Mouse (Mus musculus) fat pad, adult 2 months (tissue): ENCODE measurements around the gene Lcp1.

Experiments
- DNase-seq: peaks from one replicate; pipeline ENCODE4 v3.0.0-alpha.2; 2011; ENCODE audit warnings: low read depth, low spot score; ENCODE audit errors: extremely low read depth

Lcp1 gene

DNA sequence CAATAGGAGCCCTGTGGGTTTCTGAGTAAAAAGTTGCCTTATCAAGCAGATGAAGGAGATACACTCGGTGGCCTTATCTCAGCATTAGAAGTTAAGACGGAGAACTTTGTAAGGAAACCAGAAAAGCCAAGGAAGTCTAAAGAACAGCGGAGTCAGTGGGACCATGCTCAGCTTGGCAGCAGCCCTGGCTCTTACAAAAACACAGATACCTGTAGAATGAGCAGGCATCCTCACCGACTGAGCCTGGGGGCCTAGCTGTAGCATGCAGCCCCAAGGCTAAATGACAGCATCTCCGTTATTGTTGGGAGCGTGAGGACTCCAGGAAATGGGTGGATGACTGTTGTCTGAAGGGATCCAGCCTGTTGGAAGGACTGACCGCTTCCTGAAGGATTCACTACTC, 44.9 kb downstream of the Lcp1 start:
- DNase-seq, result no peak

DNA sequence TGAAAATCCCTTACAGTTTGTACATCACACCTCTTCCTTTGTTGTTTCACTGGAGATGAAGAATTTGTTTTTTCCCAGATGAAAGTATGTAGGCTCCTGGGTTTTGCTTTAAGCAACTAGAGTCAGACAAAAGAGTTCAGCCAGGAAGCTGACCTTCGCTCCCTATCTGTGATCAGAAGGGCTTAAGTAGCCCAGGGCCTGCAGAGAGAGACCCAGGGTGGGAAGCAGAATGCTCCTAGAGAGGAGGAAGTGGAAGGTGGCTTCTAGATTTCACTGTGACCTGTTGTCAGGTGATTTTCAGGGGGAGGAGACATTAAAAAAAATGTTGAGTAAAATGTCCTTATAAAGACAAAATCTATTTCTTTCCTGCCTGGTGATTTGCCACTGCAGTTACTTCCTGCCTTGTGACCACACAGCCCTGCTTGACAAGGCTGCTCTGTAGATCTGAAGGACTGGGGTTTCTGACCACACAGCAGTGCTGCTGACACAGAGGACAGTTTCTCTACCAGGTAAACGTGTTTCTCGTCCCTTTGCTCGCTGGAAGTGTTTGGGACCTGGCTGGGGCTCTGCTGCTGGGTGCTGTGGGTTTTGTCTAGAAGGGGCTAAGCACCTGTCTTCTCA, 45.6 kb downstream of the Lcp1 start:
- no peak for DNase-seq

DNA sequence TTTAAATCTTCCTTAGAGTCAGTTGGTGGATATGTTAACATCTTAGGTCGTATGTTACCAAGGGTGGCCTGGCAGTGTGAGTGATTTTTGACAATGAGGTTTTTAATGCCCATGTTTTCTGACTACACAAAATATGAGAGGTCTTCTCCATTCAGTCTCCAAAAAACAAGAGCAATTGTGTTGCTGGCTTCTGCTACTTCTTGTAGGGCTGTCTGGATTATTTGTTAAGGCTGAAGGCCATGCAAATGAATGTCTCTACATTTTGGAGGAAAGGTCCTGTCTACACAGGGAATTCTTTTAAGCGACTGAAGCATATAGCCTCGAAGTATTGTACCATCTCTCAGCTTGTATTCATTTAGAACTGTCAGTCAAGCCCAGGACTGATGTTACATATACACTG, 46.5 kb downstream of the Lcp1 start:
- DNase-seq, result no peak

DNA sequence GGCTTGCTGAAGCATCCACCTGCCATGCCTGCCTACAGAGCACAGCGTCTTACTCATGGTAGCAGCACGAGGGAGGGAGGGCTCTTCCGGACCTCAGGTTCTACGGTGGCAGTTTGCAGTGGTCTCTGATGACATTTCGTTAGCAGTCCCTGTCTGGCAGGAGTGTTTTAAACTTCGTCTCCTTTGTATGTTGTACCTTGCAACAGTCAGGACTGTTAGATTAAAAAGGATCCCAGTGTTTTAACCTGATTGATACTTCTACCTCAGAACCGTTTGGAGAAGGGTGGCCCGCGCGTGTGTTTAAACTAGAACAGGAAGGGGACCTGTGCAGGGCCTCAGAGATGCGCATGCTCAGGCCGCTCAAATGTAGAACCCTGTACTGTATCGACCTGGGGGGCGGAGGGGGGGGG, 47.5 kb downstream of the Lcp1 start:
- no peak for DNase-seq

DNA sequence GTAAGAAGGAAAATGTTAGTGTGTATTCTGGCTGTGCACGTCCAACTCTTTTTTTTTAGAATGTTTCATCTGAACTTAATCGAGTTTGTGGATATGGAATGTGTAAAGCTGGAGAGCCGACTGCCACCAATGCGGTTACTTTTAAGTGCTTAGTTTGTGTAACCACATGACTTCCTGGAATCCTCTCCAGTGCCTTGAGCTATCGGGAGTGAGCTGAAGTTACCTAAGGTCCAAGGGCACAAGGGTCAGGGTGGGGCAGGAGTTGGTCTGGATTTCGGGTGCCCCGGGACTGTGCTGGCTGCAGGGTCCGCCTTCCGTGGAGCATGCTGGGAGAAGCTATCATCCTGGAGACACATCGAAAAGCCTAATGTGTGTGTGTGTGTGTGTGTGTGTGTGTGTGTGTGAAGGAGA, 47.9 kb downstream of the Lcp1 start:
- DNase-seq, result no peak

DNA sequence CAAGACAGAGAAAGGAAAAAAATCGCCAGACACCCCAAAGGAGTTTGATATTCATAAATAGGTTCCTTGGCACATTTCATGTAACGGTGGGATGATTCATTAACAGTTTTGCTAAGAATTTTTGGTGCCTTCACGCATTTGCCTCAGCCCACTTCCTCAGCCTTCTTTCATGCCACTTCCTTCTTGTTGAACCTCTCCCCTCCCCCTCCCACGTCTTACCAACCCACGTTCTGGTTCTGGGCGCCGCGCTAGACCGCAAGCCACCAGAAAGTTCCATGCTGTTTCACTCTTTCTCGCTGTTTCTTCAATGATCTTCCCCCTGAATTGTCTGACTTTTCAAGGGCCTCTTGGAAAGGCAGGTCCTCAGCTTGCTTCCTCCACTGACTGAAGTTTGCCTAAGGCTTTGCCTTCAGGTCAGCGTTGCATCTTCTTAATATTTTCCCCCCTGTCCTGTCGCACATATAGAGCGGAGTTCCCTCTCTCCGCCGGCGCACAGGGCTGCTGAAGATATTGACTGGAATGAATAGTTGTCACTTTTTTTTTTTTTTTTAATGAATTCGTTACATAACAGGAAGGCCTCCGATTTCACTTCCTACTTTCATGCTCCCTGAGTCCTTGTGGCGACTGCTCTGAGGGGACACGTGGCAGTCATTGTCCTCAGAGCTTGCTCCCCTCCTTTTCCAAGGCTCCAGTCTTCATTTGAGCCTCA, 48.5 kb downstream of the Lcp1 start:
- no peak for DNase-seq

DNA sequence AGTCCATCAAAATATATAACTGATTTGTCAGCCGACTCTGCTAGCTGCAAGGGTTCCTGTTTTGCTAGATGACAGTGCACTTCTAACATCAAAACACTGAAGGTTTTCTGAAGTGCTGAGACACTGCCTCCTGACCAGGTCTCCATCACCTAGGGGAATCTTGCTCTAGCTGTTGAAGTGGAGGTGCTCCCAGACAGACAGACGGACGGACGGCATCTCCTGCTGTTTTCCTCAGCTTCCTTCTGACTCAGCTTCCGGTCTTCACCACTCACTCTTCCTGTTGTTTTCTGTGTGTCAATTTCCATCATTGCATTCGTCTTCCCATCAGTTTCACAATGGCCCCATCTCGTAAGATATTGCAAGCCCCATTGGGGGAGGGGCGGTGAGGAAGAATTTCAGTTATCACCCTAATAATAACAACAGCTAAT, 49.7 kb downstream of the Lcp1 start:
- no peak for DNase-seq

DNA sequence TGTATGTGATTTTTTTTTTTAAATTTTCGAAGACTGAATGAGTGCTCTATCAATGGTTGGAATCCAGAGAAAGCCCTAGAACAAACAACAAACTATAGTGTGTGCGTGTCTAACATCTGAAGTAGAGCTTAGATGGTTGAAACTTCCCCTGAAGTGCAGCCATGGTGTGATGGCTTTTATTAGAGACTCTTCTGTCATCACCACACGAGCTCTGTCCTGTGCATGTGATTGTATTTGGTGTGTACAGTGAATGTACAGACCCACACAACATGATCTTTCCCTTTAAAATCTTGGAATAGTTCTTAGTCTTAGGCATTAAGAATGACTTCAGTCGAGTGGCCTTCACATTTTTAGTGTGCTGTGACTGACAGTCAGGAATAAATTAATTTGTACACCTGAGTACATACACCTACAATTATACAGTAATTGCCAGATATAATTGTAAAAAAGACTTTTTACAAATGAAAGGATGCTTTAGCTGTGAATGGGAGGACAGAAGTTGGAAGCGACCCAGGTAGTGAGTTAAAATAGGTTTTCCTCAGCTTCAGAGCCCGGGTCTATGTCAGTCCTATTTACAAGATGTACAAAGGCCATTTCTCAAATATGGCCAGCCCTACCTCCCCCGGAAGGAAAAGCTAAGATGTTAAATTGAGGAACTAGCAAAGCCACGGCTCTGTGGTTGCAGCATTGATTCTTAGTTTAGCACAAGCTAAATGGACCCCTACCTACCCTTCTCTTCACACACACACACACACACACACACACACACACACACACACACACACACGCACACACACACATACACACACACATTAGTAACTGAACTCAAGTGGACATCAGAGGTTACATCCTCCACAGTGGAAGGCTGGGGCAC, 50.4 kb downstream of the Lcp1 start:
- DNase-seq, result no peak

DNA sequence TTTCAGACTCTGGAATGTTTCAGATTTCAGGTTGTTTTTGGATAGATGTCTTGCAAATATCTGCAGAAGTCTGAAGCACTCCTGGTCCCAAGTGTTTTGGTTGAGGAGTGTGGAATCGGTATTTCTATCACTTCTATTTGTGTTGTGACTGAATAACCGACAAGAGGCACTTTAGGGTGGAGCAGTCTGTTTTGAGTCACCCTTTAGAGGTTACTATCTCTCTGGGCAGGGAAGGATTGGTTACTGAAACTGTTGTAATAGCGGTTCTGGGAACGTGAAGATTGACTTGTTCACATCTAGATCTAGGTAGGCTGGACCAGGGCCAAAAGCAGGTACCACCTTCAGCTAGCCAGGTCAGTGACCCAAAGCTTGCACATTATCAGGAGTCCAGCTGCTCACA, 51.5 kb downstream of the Lcp1 start:
- DNase-seq, result no peak

DNA sequence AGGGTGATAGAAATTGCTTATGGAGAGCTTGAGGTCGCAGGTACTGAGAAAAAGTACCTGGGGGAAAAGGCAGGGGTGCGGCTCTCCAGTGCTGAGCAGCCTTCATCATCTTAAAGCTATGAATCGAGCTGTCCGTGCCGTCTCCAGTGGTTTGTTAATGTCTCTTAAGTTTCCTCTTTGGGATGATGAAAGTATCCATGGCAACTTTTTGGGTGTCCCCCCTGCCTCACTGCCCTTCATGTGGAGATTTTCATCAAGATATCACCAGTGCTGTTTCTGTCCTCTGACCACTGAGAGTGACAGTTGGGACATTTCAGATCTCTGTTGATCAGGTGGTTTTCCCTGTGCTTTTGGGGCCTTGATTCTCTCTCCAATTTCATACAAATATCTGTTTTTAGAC, 51.9 kb downstream of the Lcp1 start:
- no peak for DNase-seq

DNA sequence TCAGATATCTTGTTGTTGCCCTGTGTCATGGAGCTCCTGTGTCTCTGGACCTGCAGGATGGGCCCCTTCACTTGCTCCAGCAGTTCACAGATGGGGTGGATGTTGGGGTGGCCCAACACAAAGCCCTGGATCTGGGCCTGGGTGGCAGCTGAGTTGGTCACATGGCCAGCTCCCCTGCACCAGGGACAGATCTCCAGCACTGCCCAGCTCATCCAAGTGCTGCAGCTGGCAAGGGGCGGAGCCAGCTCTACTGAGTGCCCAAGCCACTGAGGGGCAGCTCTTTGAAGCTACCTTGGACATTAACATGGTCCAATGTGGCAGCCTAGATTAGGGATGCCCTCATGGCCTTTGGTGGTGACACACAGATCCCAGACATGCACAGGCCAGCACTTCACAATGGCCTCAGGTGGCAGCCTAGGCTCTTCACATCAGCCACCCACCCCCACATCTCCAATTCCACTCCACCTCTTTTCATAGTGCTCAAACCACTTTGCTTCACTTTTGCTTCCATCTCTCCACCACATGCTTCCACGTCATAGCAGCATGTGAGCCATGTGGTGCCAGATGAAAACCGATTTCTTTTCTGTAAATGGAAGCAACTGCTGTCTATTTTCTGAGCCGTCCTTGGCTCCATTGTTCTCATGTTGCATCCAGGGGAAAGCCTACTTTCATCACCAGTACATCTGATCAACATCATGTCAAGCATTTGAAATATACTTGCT, 53.3 kb downstream of the Lcp1 start:
- no peak for DNase-seq

DNA sequence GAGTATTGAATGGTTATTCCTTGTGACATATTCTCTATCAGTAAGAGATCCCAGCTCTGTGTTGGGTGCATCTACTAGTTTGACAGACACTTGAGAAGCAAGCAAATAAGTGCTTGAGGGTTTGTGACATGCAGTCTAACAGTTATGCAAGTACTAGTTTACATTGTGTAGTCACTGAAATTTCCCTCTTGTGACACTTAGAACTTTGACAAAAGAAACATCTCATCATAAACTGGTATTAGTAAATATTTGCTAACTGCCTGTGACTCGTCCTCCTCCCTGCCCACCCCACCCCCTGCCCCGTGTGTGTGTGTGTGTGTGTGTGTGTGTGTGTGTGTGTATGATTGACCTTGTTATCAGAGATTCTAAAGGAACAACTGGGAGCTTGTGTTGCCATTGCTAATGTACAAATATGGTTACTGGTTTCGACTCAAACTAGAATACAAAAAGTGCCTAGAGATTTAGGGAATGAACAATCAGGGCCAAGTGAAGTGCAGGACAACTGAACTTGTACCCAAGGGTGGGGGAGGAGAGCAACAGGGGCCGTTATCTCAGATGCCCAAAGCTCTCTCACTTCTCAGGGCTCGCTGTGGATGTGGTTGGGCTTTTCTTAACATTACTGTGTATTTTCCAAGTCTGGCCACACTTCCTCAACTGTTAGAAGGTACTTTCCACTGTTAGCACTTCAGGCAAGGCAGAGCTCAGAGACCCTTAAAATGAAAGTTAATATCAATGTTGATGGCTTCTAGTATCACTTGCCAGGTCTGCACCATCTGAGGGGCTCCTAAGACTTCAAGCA, 55.1 kb downstream of the Lcp1 start:
- no peak for DNase-seq

DNA sequence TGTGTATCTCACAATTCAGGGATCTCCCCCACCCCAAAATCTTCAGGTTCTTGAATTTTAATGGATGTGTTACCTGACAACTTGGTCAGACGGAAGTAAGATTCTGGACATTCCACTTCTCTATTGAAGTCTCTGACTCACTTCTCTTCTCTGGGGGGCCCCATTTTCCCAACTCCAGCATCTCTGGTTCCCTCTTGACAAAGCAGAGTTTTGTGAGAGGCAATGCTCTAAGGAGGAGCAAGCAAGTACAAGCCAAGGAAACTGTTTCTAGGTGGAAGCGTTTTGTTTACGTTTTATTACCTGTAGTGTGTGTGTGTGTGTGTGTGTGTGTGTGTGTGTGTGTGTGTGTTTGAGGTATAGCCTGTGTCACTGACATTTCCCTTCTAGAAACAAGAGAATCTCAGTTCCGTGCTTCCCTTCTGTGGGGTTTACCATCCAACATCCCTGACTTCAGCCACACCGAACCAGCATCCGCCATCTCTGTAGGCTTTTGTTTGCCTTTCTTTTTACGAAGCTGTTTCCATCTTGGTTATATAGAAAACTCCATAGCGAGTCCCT, 56.0 kb downstream of the Lcp1 start:
- DNase-seq, result no peak

DNA sequence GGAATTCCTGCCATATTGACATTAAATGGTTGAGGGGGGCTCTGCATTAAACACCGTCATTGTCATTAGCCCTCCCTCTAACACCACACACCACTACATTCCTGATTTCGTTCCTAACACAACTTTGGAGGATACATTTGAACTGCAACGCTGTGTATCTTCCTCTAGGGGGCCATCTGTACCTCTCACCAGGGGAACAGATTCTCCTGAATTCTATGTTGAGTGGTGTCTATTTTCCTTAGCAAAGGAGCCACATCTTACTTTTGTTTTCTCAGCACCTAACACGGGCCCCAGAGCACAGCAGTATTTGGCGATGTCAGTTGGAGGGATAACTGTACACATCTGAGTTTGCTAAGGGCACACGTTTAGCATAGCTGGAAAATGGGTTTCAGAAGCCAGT, 57.6 kb downstream of the Lcp1 start:
- no peak for DNase-seq

DNA sequence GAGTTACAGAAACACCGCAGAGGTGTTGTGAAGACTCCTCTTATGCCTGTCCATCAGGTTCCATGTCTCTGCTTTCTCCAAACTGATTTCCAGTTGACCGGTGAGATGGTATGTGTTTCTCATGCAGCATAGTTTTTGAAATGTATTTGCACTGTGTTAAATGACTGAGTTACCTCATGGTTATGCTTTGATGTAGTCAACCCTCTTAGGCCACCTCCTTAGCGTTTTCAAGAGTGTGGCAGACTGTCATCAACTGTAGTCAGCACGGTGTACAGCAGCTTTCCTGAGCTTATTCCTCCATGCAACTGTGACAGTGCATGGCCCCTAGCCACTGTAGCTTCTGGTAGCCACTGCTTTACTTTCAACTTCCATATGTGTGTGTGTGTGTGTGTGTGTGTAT, 58.1 kb downstream of the Lcp1 start:
- no peak for DNase-seq

DNA sequence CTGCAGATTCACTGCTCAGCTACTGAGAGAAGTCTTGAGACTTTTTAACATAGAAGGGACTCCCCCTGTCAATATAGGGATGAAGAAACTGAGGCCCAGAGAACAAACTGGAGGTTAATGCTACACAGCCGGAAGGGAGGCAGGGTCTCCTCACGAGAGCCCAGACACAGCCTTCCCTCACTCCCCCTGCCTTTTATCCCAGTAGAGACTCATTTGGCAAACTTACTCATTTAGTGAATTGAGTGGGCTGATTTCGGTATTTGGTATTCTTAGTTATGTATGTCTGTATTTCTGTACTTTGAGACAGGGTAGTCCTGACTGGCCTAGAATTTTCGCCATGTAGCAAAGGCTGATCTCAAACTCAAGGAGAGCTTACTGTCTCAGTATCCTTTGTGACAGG, 59.8 kb downstream of the Lcp1 start:
- no peak for DNase-seq

DNA sequence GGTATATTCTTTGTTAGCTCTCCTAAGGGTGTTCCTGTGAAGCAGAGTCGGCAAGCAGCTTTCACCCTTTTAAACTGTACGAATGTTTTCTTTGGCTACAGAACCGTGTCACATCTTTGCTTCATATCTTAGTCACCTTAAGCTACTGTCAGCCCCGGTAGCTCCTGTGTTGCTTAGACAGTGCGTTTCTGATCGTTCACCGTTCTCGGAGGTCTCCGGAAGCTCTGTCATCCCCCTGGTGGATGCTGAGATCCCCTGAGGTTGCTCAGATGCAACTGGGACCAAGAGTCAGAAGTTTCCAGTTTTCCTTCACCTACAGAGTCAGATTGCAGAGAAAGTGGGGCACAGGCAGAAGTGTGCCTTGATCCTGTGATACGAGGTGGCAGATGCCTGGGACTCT, 61.5 kb downstream of the Lcp1 start:
- DNase-seq, result no peak

DNA sequence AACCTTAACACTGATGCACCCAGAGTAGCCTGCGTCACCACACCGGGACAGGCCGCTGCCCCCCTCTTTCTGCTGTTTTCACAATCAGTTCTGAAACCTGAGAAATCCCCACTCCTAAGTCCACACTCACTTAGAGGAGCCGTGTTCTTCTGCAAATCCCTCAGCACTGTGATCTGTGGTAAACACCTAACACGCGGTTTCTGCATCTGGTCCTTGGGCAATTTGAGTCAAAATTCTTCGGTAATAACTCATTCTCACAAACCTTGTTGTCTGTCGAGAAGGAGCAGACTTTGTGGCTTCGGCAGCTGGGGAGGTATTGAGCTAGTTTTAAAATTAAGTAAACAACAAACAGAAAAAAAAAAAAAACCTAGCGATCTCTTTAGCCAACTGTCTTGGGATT, 62.0 kb downstream of the Lcp1 start:
- no peak for DNase-seq

DNA sequence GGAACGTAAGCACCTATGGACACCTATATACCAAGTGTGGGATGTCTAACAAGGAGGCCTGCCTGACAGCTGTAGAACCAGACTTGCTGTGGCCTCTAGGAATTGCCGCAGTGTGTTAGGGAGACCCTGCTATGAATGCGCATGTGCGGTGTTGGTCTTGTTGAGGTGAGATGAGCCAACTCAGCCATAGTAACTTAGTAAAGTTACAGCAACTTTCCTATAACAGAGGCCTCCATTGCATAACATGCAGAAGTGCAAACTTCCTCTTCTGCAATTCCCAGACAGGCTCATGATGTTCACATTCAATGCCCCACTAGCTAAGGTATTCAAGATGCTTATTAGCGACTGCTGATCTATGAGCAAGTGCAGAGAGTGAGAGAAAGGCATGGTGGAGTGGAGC, 64.6 kb downstream of the Lcp1 start:
- no peak for DNase-seq

DNA sequence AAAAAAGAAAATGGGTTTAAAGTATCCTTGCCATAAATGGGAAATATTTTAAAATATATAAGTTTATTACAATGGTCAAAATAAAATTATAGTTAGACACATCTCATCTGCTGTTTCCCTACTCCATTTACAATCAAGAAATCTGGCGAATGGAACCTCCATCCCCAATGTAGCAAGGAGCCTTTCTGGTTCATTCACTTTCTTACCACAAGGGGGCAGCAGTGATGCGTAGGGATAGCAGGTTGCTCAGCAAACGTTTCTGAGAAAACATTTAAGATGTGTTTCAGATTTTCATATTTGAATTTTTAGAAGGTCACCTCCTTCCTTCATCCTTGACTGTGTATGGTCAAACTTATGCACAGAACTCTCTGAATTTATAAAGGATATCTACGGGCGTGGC, 66.1 kb downstream of the Lcp1 start:
- no peak for DNase-seq
